Mouse (Mus musculus): ENCODE data around the gene Mrpl28. TPM values are rescaled to one million over a fixed set of nuclear protein-coding genes. Genes with fewer than 3 reads are reported as not detected.

Mrpl28 gene
- total RNA-seq, 2 experiments from 2014 or later, result 61.7 to 68.9 TPM

DNA sequence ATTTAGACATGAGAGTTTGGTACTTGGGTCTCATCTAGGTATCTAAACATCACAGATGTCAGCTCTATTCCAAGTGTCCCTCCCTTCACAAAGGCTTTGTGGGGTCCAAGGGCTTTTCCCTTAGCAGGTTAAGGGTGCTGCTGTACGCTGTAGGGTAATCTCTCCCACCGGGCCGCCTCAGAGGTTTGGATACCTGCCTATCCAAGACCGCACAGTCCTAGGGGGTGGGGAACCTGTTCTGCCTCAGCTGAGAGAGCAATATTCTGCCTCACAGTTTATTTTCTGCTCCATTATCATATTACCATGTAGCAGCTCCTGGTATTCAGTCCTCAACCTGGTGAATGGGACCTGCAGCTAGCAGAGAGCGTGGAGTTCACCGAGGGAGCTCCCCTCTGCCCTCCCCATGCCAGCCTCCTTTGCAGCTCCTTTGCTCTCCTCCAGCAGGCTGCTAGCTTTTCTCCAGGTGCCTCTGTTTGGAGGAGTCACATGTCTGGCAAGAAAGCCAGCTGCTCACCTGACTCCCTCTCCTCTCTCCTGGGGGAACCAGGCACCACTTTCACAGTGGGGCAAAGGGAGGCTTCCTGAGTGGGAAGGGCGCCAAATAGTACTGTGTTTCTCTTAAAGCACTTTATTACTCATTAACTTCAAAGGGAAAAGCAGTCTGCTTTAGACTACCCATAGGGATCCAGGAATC is 7.9 kb upstream of the Mrpl28 start:
- no peak for ATAC-seq (replicated peaks; ENCODE audit: poor library complexity, severe bottlenecking)

DNA sequence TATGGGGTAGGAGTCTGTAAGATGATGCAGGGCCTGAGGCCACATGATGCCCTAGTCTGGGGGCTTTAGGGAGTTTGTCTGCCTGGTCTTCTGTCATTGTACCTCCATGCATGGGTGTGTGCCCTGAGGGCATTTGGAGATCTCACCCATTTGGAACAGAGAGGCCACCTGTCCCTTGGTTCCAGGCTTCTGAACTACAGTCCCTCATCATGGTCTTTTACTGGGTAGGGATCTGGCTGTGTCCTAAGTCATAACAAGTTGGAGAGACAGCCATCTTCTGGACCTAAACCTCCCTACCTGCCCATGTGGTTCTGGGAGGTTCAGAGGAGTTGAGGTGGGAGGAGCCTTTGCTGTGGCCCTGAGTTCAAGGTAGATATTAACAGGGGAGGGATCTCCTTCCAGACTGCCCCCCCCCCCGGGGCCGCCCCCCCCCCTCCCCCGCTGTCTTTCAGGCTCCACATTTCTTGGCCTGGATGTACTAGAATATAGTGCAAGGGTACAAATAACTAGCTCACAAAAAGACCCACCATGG is 7.3 kb upstream of the Mrpl28 start:
- ATAC-seq (replicated peaks; ENCODE audit: poor library complexity, severe bottlenecking), result no peak

DNA sequence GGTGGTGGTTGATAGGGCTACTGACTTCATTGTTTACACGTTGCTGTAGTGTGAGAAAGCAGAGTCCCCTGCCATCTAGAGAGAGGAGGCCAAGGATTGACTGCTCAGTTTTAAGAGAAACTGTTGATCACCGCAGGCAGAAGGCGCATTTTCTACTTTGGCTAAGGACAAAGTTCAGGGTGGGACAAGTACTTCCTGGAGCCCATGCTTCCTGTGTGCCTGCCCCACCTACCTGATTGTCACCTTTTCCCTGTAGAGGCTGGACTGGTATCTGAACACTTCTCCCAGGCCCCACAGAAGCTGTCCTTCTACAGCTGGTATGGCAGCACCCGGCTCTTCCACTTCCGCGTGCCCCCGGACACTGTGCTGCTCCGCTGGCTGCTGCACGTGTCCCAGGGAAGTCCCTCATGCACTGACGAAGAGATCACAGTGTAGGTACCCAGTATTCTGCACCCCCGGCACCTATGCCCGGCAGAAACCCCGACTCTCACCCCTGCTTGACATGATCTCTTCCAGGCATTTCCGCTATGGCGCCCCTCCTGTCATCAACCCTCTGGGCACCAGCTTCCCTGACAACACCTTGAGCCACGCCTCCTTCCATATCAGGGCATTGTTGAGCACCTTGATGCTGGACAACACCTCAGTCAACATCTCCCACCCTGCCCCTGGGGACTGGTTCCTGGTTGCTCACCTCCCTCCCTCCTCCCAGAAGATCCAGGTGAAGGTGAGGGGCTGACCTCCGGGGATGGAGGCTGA is 6.6 kb upstream of the Mrpl28 start:
- ATAC-seq (replicated peaks; ENCODE audit: poor library complexity, severe bottlenecking), result no peak

DNA sequence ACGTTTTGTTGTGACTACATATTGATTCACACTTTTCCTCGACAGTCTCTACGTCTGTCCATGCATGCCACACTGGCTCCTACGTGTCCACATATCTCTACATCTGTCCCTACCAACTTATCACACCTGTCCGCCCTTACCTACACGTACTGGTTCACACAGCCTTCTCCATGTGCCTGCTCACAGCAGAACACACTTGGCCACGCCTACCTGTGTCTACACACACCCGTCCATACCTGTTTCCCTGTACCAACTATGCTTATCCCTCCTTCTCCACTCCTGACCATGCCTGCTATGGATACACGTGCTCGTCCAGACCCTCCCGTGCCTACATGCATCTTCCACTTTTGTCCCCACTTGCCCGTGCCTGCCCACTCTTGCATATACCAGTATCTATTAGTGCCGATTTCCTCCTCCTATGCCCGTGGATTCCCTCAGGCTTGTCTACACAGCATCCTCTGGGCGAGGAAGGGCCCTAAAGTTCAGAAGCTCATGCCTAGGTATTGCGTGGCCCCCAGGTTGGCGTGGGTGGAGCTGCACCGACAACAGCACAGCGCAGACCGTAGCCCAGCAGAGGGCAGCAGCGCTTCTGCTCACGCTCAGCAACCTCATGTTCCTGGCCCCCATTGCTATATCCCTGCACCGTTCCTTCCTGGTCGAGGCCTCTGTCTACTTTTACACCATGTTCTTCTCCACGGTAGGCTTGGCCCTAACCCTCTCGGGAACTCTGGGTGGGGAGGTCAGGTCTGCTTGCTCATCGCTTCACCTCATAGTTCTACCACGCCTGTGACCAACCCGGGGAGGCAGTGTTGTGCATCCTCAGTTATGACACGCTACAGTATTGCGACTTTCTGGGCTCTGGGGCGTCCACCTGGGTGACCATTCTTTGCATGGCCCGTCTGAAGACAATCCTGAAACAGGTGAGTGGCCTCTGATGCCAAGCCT is 3.3 kb upstream of the Mrpl28 start:
- ATAC-seq (replicated peaks; ENCODE audit: poor library complexity, severe bottlenecking), result peak; percentile 73

DNA sequence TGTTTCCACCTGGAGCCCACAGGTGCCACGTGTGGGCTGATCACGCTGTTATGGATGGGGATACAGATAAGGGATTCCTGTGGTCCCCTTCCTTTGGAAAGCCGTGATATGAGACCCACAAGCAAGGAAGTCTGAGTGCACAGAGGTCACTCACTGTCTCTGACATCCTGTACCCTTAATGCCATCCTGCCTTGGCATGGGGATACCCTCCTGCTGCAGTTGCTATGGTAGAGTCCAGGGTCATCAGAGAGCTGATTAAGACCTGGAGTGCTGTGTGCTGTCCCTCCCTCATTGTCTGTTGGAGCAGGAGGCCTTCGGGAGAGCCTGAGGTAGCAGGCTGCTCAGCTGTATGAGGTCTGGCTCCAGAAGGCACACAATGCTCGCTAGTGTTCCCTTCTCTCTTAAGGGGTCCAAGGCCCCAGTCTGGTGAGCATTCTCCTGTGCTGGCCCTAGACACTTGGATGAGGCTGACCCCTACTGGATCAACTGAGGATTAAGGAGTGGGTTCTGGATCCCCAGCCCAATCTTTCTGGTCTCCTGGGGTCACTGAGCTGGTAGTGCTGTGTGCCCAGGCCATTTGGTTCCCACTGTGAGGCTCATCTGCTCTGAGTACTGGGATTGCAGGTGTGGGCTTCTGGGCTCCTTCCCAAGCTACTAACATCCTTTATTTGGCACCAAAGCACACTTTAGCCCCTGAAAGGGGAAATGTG is 714 bp upstream of the Mrpl28 start:
- ATAC-seq (replicated peaks; ENCODE audit: poor library complexity, severe bottlenecking), result no peak

DNA sequence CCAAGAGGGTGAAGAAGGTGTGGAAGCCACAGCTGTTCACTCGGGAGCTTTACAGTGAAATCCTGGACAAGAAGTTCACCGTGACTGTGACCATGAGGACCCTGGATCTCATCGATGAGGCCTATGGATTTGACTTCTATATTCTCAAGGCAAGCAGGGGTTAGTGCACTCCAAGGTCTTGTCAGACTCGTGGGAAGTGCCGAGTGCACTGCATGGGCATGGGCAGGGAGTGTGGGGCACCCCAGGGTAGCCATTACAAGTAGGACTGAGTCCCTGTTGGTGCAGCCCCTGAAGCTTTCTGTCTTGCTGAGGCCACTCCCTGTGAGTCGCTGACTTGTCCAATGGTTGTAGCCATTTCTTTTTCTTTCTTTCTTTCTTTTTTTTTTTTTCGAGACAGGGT is 1.3 kb downstream of the Mrpl28 start:
- no peak for ATAC-seq (replicated peaks; ENCODE audit: poor library complexity, severe bottlenecking)

DNA sequence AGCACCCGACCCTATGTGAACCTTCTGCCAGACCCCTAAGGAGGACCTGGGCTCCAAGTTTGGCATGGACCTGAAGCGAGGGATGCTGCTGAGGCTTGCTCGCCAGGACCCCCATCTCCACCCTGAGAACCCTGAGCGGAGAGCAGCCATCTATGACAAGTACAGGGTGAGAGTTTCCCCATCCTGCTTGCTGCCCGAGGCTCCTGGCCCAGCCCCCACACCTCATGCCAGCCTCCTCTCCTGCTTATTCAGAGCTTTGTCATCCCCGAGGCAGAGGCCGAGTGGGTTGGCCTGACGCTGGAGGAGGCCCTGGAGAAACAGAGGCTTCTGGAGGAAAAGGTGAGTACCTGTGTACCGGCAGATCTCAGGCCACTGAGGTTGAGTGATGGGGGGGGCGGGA is 1.9 kb downstream of the Mrpl28 start:
- ATAC-seq (replicated peaks; ENCODE audit: poor library complexity, severe bottlenecking), result no peak

DNA sequence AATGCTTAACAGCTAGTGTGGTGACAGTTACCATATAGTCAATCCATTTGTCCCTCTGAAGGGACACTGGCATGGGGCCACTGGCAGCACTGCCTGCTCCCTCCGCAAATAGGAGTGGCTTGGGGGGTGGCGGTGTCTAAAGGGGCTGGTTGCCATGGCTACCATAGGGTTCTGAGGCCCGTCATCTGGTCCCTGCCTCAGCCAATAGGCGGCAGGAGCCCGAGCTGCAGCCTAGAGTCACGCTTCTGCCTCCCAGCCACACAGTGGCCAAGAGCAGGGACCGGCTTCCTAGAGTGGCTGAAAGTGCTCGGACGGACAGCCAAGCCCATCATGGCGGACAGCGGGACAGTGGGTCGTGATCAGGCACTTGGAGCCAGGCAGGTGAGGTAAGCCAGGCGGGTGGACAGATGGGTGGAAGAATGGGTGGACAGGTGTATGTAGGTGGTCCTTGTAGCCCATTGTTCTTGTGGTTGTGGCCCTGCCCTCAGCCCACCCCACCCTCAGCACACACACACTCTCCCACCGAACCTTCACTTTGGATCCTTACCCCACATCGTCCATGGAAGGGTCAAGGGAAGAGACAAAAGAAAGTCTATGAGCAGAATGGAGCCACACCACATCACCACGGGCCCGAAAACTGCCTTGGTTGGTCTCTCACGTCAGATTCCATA is 7.9 kb downstream of the Mrpl28 start:
- ATAC-seq (replicated peaks; ENCODE audit: poor library complexity, severe bottlenecking), result no peak

DNA sequence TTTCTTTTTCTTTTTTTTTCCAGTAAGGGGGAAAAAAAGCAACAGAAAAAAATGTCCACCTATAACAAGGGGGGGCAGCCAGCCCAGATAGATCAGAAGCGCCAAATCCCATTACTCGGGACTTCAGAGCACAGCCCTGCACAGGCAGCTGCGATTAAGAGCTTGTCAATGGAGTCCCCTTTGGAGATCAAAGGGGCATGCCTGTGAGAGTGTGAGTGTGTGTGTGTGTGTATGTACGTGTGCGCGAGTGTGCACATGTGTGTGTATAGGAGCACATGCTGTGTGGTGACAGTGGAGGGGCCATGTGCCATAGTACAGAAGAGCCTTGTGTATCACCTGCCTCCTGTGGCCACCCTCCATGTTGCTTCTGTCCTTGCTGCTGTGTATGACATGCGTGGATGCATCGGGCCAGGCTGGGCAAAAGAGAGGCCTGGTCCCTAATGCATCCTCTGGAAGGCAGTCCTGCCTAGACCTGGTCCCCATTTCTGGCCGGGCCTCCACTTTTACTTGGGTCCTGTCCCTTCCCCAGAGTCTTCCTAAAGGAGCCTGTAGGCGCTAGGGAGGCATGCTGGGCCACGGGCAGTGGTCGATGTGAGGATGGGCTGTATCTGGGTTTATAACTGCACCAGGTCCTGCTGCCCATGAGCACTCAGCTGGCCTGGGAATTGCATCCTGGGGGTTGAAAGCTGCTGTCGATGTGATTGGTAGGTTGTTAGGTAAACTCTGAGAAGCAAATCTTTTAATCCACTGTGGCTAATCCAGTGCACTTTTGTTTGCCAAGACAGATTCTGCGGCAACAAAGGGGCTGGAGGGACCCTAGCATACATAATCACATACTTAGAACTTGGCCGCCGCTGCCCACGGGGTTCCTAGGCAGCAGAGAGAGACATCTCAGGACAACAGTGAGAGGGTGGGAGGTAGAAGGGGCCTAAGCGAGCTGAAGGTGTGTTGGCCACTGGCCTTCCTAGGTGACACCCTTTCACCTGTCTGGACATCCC is 8.9 kb downstream of the Mrpl28 start:
- no peak for ATAC-seq (replicated peaks; ENCODE audit: poor library complexity, severe bottlenecking)

DNA sequence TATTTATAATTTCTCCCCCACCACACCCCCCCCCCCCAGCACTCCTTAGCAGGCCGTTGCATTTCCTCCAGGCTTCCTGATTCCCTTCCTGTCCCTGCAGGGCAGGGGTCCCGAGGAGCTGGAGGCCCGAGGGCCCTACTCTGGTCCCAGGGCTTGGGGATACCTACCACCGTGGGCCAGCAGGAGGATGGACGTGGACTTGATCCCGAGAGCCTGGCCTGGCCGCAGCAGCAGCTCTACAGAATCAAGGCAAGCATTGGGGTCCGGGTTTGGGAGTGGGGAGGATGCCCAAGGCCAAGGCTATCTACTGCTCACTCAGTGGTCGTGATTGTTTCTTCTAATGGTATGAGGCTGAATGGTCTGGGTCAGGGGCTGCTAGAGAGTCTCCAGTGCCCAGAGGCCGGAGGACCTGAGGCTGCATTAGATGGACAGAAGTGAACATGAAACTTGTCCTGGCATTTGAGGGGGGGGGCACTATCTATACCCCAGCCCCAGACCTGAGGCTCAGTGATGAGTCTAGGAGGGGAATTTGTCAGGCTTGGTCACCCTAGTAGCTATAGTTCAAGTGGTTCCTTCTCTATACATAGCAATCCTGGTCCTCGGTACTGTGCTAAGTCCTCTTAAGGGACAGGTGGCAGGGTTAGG is 13.9 kb downstream of the Mrpl28 start:
- no peak for ATAC-seq (replicated peaks; ENCODE audit: poor library complexity, severe bottlenecking)

DNA sequence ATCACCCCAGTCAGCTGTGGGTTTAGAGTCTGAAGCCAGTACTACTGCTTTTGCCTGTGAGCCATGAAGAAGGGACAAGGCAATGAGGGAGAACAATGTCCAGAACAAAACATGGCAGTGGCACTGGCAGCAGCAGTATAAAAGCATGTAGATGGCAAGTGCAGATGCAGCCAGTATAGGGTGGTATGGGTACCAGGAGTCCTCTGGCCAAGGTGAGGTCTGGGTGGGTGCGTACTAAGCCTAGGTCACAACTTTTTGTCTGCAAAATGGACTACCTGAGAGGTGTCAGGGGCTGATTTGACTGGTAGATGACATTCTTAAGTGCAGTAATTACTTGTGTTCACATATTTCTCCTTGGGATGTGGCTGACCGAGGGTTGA is 14.4 kb downstream of the Mrpl28 start:
- ATAC-seq (replicated peaks; ENCODE audit: poor library complexity, severe bottlenecking), result no peak

DNA sequence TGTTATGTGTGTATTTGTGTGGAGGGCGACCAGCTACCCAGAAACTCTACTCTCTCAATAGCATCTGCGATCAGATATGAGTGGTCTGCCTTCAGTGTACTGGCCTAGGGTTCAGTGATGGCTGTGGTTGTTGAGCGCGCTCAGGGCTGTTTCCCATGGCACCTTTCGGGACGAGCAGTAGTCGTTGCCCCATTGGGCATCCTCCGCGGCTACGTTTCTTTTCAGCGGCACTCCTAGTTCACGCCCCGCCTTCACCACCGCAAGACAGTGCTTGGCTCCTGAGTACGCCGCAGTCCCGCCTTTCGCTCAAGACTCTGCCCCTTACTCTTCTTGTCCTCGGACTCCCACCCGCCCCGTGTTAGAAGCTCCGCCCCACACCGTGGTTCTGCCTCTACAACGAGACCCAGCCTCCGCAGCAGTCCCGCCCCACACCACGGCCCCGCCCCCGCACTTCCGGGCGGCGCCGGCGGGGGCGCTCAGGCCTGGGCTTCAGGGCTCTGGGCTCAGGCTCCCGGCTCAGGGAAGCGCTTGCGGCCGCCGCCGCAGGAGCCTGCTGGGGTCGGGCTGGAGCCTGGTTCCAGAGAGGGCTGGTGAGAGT is 15.0 kb downstream of the Mrpl28 start, which contains the start of gene Axin1:
Gene Axin1 (plus strand): TSS at position 450 of the 598 bp plus-strand sequence.
- peak; percentile 97 for ATAC-seq (replicated peaks; ENCODE audit: poor library complexity, severe bottlenecking)

DNA sequence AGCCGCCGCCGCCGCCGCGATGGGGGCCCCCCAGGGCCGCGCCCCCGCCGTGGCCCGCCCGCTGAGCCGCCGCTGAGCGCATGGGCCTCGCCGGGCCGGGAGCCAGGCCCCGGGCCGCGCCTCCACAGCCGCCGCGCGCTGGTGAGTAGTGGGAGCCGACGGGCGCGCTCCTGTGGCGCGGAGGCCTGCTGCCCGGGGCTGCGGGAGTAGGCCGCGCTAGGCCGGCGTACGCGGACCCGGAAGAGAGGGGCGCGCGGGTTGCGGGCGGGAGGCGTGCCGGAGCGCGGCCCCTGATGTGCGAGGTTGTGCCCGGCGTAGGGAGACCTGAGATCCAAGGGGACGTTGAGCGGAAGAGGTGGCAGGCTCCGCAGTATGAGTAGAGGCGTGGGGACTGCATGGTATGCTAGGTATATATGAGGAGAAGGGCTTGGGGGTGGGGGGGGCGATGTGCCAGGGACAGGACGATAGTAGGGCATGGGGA is 15.6 kb downstream of the Mrpl28 start:
- ATAC-seq (replicated peaks; ENCODE audit: poor library complexity, severe bottlenecking), result peak; percentile 44

DNA sequence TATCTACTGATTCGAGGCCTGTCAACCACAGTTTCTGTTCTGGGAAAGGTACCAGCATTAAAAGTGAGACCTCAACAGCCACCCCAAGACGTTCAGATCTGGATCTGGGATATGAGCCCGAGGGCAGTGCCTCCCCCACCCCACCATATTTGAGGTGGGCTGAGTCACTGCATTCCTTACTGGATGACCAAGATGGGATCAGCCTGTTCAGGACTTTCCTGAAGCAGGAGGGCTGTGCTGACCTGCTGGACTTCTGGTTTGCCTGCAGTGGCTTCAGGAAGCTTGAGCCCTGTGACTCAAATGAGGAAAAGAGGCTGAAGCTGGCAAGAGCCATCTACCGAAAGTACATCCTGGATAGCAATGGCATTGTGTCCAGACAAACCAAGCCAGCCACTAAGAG is 19.5 kb downstream of the Mrpl28 start:
- ATAC-seq (replicated peaks; ENCODE audit: poor library complexity, severe bottlenecking), result no peak

DNA sequence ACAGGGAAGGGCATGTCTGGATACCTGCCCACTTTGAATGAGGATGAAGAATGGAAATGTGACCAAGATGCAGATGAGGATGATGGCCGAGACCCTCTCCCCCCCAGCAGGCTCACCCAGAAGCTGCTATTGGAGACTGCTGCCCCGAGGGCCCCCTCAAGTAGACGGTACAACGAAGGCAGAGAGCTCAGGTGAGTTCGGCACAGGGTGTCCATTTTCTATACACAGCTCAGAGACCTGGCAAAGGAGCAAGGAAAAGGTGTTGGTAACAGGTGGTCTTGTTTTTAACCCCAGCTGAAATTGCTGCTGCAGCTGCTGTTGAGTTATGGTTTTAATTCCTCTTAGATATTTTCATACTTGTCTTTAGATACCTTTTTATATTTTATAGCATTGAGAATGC is 20.1 kb downstream of the Mrpl28 start:
- ATAC-seq (replicated peaks; ENCODE audit: poor library complexity, severe bottlenecking), result no peak

DNA sequence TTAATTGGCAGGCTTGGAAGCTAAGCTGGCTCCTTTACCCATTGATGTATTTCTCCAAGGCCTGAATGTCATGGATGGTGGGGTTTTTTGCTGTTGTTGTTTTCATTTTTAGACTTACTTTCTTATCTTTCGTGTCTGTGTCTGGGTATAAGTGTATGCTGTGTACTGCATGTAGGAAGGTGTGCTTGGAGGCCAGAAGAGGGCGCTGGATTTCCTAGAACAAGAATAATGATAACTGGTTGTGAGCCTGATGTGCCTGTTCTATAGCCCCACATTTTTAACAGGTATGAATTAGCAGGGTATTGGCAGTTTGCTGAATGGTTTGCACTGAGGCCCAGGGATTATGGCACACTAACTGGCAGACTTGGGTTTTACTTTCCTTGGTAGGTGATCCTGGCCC is 25.8 kb downstream of the Mrpl28 start:
- no peak for ATAC-seq (replicated peaks; ENCODE audit: poor library complexity, severe bottlenecking)

Data from granulocyte monocyte progenitor cell, adult 5-6 weeks (primary cell).